Mouse (Mus musculus): Measurements from ENCODE around the gene Gpatch8. TPM values are rescaled to one million over a fixed set of nuclear protein-coding genes. Genes with fewer than 3 reads are reported as not detected.

Gene Gpatch8
- polyA plus RNA-seq (2015; fragmentation: Nextera tagmentation; extraction: Ambion mirVana): 43.7 and 50.5 TPM in 2 replicates

DNA sequence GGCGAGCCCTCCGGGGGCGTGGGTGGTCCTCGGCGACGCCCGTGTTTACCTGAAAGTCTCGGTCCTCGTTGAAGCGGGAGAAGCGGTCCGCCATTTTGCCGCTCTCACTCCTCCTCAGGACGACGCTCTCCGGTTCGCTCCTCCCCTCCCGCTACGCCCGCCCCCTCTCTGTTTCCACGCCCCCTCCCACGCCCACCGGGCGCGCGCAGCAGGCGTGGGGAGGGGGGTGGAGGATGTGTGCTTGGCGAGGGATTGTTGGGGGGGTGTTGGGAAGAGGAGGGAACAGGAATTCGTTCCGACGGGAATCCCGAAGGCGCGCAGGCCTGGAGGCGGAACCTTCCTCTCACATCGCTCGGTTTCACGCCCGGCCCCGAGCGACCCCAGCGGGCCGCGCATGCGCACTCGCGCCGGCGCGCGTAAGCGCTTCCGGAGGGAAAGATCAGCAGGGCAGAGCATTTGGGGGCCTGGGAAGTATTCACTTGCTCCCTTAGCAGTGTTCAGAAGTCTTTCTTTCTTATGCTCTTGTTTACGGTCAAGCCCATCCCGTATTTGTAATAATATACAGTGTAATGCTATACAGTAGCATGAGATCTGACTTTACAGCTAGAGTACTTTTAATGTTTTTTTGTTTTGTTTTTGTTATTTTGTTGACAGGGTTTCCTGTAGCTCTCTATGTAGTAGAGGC lies at the start of gene Gpatch8:
TSS of gene Gpatch8 (minus strand) at position 362 of the 685 bp plus-strand sequence.

DNA sequence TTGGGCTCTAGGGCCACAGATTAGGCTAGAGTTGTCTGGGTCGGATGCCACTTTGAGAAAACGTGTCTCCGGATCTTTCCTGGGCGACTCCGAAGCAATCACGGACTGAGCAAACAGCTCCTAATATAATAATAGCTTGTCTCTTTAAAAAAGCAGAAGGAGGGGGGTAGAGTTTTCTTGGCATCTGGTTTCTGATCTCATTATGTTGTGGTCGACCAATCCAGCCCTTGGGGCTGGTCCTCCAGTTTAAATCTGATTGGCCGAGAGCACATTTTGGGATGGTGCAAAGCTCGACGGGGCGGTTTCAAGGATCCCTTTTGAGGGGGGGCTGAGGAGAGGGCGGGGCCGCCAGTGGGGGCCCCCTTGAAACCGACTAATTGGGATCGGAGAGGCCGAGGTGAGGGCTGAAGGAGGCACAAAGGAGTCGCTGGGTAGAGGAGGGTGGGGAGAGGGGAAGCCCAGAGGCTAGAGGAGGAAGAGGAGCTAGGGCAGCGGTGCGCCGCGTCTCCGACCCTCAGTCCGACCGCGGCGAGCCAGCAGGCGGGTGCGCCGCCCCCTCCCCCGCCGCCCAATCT lies 47.9 kb upstream of the Gpatch8 start, which contains the start of gene Fzd2:
TSS of gene Fzd2 (plus strand) at position 387 of the 575 bp plus-strand sequence.

DNA sequence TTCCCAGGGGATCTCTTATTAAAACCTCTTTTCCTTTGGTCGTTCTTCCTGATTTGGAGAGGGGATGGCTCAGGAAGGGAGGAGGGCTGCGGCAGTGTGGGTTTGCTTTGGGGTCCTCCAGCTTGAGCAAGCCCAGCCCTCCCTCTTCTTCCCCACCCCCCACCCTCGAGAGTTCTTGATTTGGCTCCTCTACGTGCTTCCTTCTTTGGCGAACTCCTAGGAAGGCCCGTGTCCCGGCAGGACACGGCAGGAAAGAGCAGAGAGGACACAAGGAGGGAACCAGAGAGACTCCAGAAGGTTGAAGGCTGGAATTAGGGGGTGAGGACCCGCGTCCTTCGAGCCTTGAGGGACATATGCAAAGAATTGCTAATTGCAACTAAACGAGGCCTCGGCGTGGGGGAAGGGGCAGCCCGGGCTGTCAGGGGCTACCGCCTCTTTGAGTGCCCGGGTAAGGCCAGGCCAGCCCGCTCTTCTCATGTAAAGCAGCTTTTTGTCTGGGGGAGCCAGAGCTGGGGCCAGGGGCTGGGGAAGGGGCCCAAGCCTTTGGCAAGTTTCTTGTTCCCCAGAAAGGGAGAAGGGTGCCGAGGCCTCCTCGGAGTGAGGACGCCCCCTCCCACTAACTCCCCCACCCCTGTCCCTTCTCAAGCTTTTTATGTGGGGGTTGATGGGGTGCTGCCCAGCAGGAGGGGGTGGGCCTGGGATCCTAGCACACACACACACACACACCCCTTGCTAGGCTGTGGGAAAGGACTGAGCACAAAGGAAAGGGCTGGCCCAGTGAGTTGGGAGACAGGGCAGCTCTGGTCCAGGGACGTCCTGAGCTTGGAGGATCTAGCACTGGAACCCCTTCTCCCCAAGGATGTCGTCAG lies 23.2 kb upstream of the Gpatch8 start, which contains the start of gene Gm11627:
TSS of gene Gm11627 (minus strand) at position 297 of the 869 bp plus-strand sequence.

DNA sequence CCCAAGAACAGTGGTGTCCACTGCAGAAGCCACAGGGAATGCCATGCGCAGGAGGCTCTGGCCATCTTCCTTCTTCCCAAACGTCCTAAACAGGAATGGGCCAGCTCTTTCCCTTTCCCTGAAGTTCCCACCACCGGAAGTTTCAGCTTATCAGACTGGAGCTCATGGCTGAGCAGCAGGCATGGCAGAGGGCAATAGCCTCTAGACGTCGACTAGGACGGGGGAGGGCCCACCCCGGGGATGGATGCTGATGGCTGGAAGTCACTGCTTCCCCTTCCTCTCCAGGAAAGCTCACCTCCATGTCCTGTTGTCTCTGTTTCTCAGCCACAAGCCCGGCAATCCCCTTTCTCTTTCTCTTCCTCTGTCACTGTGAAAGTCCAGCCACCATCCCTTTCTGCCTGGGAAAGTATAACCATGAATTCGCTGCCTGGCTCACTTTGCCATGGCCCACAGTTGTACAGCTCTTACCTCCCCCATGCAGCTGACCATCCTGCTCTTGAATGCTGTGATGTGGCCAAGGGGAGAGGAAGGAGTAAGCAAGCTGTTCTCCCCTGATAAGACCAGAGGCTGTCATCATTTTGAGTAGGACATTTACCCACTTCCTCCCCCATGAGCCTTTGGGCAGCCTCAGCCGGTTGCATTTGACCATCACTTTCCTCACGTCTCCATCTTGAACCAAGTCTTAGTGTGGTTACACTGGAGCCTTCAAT lies 86.4 kb downstream of the Gpatch8 start, which contains the start of gene Itga2b:
TSS of gene Itga2b (minus strand) at position 475 of the 710 bp plus-strand sequence.

DNA sequence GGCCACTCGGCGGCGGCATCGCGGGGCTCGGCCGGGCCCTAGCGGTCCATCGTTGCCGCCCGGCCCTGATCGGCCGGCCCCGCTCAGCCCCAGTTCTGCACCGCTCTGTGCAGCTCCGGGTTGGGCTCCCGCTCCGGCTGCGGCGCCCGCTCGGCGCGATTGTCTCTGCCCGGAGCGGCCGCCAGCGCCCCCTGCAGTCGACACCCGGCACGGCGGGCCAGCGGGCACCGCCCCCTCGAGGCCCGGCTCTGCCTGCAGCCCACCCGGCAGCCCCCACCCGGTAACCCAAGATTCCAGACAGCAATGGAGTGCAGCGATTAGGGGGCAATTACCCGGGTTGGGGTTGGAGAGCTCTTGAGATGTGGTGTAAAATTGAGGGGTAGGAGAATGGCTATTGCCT lies 108.7 kb downstream of the Gpatch8 start, which contains the start of gene Fam171a2:
TSS of gene Fam171a2 (minus strand) at position 186 of the 400 bp plus-strand sequence.

DNA sequence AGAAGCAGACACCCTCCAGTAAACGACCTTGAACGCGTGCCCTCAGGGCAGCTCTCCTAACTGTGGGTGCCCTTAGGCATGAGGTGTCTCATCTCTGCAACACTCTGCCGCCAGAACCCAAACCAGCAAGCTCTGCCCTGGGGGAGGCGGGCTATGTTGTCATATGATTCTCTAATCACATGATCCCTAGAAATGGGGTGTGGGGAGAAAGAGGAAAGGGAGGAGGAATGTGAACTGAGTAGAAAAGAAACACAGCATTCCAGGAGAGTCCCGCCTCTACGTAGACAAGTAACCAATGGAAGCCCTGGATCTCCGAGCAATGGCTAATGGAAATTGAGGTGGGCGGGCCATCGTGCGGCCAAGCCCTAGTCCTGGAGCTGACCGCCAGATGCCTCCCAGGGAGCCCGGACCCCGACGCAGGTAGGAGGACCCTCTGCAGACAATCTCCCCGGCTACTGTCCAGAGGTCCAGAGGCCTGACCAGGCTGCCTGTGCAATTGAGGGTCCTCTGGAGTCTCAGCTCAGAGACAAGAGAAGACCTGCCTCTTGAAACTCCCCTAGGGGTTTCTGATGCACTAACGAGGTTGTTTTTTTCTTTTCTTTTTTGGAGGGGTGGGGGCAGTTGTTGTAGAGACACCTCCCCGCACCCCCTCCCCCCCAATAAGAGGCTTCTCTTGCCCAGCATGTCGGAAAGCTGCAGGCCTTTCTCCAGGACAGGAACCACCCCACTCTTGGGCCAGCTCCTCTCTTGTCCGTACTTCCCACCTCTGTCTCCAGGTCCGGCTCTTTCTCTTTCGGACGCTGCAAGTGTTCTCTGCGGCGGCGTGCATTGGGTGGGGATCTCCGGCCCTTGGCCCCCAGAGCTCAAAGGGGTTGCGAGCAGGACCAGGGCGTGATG lies 125.8 kb downstream of the Gpatch8 start, which contains the start of gene Grn:
TSS of gene Grn (plus strand) at position 195 of the 897 bp plus-strand sequence.

Other genes with a start within 250 kb of the Gpatch8 start
- gene Ubtf, start 236.7 kb downstream of the Gpatch8 start, polyA plus RNA-seq (2015; fragmentation: Nextera tagmentation; extraction: Ambion mirVana): 70.3 and 72.4 TPM in 2 replicates
- gene Slc4a1, start 190.2 kb downstream of the Gpatch8 start, polyA plus RNA-seq (2015; fragmentation: Nextera tagmentation; extraction: Ambion mirVana): 0.32 and 0.57 TPM in 2 replicates
- 125 and 137 TPM in 2 replicates for gene Rundc3a, start 163.0 kb downstream of the Gpatch8 start, polyA plus RNA-seq (2015; fragmentation: Nextera tagmentation; extraction: Ambion mirVana)
- 168 and 172 TPM in 2 replicates for gene Slc25a39, start 148.4 kb downstream of the Gpatch8 start, polyA plus RNA-seq (2015; fragmentation: Nextera tagmentation; extraction: Ambion mirVana)
- gene Grn, start 126.1 kb downstream of the Gpatch8 start, polyA plus RNA-seq (2015; fragmentation: Nextera tagmentation; extraction: Ambion mirVana): 115 and 118 TPM in 2 replicates
- 29.9 and 35.7 TPM in 2 replicates for gene Fam171a2, start 108.7 kb downstream of the Gpatch8 start, polyA plus RNA-seq (2015; fragmentation: Nextera tagmentation; extraction: Ambion mirVana)
- 11.8 and 12.6 TPM in 2 replicates for gene Itga2b, start 86.3 kb downstream of the Gpatch8 start, polyA plus RNA-seq (2015; fragmentation: Nextera tagmentation; extraction: Ambion mirVana)
- gene Gm11627, start 23.1 kb upstream of the Gpatch8 start, polyA plus RNA-seq (2015; fragmentation: Nextera tagmentation; extraction: Ambion mirVana): 9.7 and 10.1 TPM in 2 replicates
- 8.4 and 8.8 TPM in 2 replicates for gene Fzd2, start 48.0 kb upstream of the Gpatch8 start, polyA plus RNA-seq (2015; fragmentation: Nextera tagmentation; extraction: Ambion mirVana)
- gene Meioc, start 107.3 kb upstream of the Gpatch8 start, polyA plus RNA-seq (2015; fragmentation: Nextera tagmentation; extraction: Ambion mirVana): 0.09 and 0.14 TPM in 2 replicates
- gene Ccdc43, start 141.4 kb upstream of the Gpatch8 start, polyA plus RNA-seq (2015; fragmentation: Nextera tagmentation; extraction: Ambion mirVana): 27.6 and 29.3 TPM in 2 replicates
- 20.7 and 24.9 TPM in 2 replicates for gene Adam11, start 205.0 kb upstream of the Gpatch8 start, polyA plus RNA-seq (2015; fragmentation: Nextera tagmentation; extraction: Ambion mirVana)